Mouse (Mus musculus): Measurements from ENCODE around the gene Ap1g1. TPM values are rescaled to one million over a fixed set of nuclear protein-coding genes. Genes with fewer than 3 reads are reported as not detected.
A peak's percentile ranks its signal among the peaks of the same experiment; 100 is the strongest.
"Not testable (repeated sequence)": the region's sequence is repeated elsewhere in the genome, so short reads cannot be mapped to it uniquely, and the experiment has no call there.

The Ap1g1 gene
- total RNA-seq, 1 experiment from 2014 or later, result 71.5 TPM

- ATAC-seq (replicated peaks; ENCODE audit: insufficient number of reproducible peaks, low FRiP score, low TSS enrichment, poor library complexity, severe bottlenecking), result no peak
Observed at GRCm38 (mm10) chr8:109848981-109849380, 70.6 kb downstream of the Ap1g1 start.

- ATAC-seq (replicated peaks; ENCODE audit: insufficient number of reproducible peaks, low FRiP score, low TSS enrichment, poor library complexity, severe bottlenecking), result peak; percentile 89
Observed at GRCm38 (mm10) chr8:109853423-109853822, 75.1 kb downstream of the Ap1g1 start.

- ATAC-seq (replicated peaks; ENCODE audit: insufficient number of reproducible peaks, low FRiP score, low TSS enrichment, poor library complexity, severe bottlenecking), result no peak
Observed at GRCm38 (mm10) chr8:109854522-109854921, 76.2 kb downstream of the Ap1g1 start.

GRCm38 (mm10) chr8:109855451-109855850, 77.1 kb downstream of the Ap1g1 start:
- ATAC-seq (replicated peaks; ENCODE audit: insufficient number of reproducible peaks, low FRiP score, low TSS enrichment, poor library complexity, severe bottlenecking), result no peak

GRCm38 (mm10) chr8:109863398-109863797, 85.0 kb downstream of the Ap1g1 start:
- ATAC-seq (replicated peaks; ENCODE audit: insufficient number of reproducible peaks, low FRiP score, low TSS enrichment, poor library complexity, severe bottlenecking), result peak; percentile 85

- ATAC-seq (replicated peaks; ENCODE audit: insufficient number of reproducible peaks, low FRiP score, low TSS enrichment, poor library complexity, severe bottlenecking), result no peak
Observed at GRCm38 (mm10) chr8:109864798-109865197, 86.4 kb downstream of the Ap1g1 start.

GRCm38 (mm10) chr8:109865536-109865935, 87.2 kb downstream of the Ap1g1 start:
- no peak for ATAC-seq (replicated peaks; ENCODE audit: insufficient number of reproducible peaks, low FRiP score, low TSS enrichment, poor library complexity, severe bottlenecking)

- no peak for ATAC-seq (replicated peaks; ENCODE audit: insufficient number of reproducible peaks, low FRiP score, low TSS enrichment, poor library complexity, severe bottlenecking)
Observed at GRCm38 (mm10) chr8:109866690-109867089, 88.3 kb downstream of the Ap1g1 start.

GRCm38 (mm10) chr8:109868003-109868679, 89.8 kb downstream of the Ap1g1 start, which contains the start of gene Phlpp2:
Gene Phlpp2 (plus strand): TSS chr8:109868542.
- ATAC-seq (replicated peaks; ENCODE audit: insufficient number of reproducible peaks, low FRiP score, low TSS enrichment, poor library complexity, severe bottlenecking), result peak; percentile 96

- ATAC-seq (replicated peaks; ENCODE audit: insufficient number of reproducible peaks, low FRiP score, low TSS enrichment, poor library complexity, severe bottlenecking), result no peak
Observed at GRCm38 (mm10) chr8:109868680-109869361, 90.5 kb downstream of the Ap1g1 start.

GRCm38 (mm10) chr8:109871056-109871455, 92.7 kb downstream of the Ap1g1 start:
- no peak for ATAC-seq (replicated peaks; ENCODE audit: insufficient number of reproducible peaks, low FRiP score, low TSS enrichment, poor library complexity, severe bottlenecking)

- ATAC-seq (replicated peaks; ENCODE audit: insufficient number of reproducible peaks, low FRiP score, low TSS enrichment, poor library complexity, severe bottlenecking), result not testable (repeated sequence)
Observed at GRCm38 (mm10) chr8:109873800-109874199, 95.4 kb downstream of the Ap1g1 start.

GRCm38 (mm10) chr8:109880012-109880662, 101.8 kb downstream of the Ap1g1 start:
- no peak for ATAC-seq (replicated peaks; ENCODE audit: insufficient number of reproducible peaks, low FRiP score, low TSS enrichment, poor library complexity, severe bottlenecking)

GRCm38 (mm10) chr8:109885294-109885693, 106.9 kb downstream of the Ap1g1 start:
- ATAC-seq (replicated peaks; ENCODE audit: insufficient number of reproducible peaks, low FRiP score, low TSS enrichment, poor library complexity, severe bottlenecking), result no peak

- no peak for ATAC-seq (replicated peaks; ENCODE audit: insufficient number of reproducible peaks, low FRiP score, low TSS enrichment, poor library complexity, severe bottlenecking)
Observed at GRCm38 (mm10) chr8:109889211-109889610, 110.9 kb downstream of the Ap1g1 start.

- no peak for ATAC-seq (replicated peaks; ENCODE audit: insufficient number of reproducible peaks, low FRiP score, low TSS enrichment, poor library complexity, severe bottlenecking)
Observed at GRCm38 (mm10) chr8:109890794-109891585, 112.6 kb downstream of the Ap1g1 start.

- ATAC-seq (replicated peaks; ENCODE audit: insufficient number of reproducible peaks, low FRiP score, low TSS enrichment, poor library complexity, severe bottlenecking), result no peak
Observed at GRCm38 (mm10) chr8:109894636-109895035, 116.3 kb downstream of the Ap1g1 start.

GRCm38 (mm10) chr8:109895355-109895754, 117.0 kb downstream of the Ap1g1 start:
- ATAC-seq (replicated peaks; ENCODE audit: insufficient number of reproducible peaks, low FRiP score, low TSS enrichment, poor library complexity, severe bottlenecking), result no peak

GRCm38 (mm10) chr8:109902379-109902778, 124.0 kb downstream of the Ap1g1 start:
- no peak for ATAC-seq (replicated peaks; ENCODE audit: insufficient number of reproducible peaks, low FRiP score, low TSS enrichment, poor library complexity, severe bottlenecking)

Measured in monocyte, adult 5-6 weeks (primary cell).